Mouse (Mus musculus): ENCODE measurements around the gene Unc13b. TPM values are rescaled to one million over a fixed set of nuclear protein-coding genes. Genes with fewer than 3 reads are reported as not detected.

Gene Unc13b
- polyA plus RNA-seq, 1 experiment from 2014 or later = 17.5 TPM

DNA sequence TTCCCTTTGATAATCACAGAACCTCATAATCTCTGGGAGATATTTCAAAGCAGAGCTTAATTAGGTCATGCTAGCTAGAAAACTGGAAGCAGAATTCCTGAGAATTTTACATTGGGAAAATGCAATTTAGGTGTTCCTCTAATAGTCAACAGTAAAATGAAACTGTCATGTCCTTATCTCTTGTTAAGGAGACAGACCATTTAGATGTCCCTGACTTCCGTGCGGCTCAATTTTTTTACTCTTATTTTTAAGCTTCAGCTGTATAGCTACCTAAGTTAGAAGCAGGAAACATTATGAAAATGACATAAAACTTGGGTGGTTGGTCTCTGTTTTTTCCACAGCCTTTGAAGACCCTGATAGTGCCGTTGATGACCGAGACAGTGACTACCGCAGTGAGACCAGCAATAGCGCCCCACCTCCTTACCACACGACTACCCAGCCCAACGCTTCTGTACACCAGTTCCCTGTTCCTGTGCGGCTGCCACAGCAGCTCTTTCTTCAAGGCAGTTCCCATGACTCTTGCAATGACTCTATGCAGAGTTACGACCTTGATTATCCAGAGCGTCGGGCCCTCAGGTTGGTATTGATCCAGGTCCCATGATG, 106.8 kb downstream of the Unc13b start:
- H3K36me3 ChIP-seq (ENCODE audit: control insufficient read depth, insufficient read depth, low read length) = no peaks in the 10 kb centered on the region
- H3K4me1 ChIP-seq (ENCODE audit: control insufficient read depth, insufficient read depth, low read length) = no peaks in the 10 kb centered on the region
- no peak overlapping the region for H3K27ac ChIP-seq (ENCODE audit: low read depth, low read length)
- no peak for ATAC-seq (ENCODE audit: low read depth)
- no peak overlapping the region for H3K9ac ChIP-seq (replicated peaks; ENCODE audit: low read depth, low read length)
- H3K27me3 ChIP-seq (ENCODE audit: control insufficient read depth, insufficient read depth, low read length) = no peaks in the 10 kb centered on the region
- H3K4me3 ChIP-seq (ENCODE audit: low read depth, low read length) = no peak overlapping the region
- 91% methylated on average over 12 of the region's 12 CpGs for WGBS
- H3K9me3 ChIP-seq (ENCODE audit: control insufficient read depth, low read length) = no peaks in the 10 kb centered on the region
- no peak overlapping the region for H3K4me2 ChIP-seq (ENCODE audit: low read depth, low read length)

DNA sequence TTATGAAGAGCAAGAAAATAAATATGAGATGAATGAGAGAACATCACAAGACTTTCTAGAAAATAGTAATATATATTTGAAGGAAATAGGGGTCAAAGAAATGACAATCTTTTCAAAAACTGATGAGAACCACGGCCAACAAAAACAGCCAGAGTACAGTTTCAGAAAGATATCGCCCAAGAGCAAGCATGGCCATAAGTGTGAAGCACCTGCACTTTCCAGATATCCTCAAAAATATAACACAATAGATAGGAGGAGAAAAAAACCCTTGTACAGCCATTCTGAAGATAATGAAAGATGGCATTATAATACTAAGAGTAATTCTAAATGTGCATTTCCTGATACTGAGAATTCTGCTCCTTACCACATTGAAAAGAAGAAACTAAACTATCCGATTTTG, 111.3 kb downstream of the Unc13b start:
- Histone ChIP-seq H3K9ac (replicated peaks; ENCODE audit: low read depth, low read length) (no peak overlapping the region), H3K4me1 (ENCODE audit: control insufficient read depth, insufficient read depth, low read length) (no peaks in the 10 kb centered on the region), H3K9me3 (ENCODE audit: control insufficient read depth, low read length) (no peaks in the 10 kb centered on the region), H3K27ac (ENCODE audit: low read depth, low read length) (no peak overlapping the region), H3K36me3 (ENCODE audit: control insufficient read depth, insufficient read depth, low read length) (no peaks in the 10 kb centered on the region), H3K4me3 (ENCODE audit: low read depth, low read length) (no peak overlapping the region), H3K4me2 (ENCODE audit: low read depth, low read length) (no peak overlapping the region), H3K27me3 (ENCODE audit: control insufficient read depth, insufficient read depth, low read length) (no peaks in the 10 kb centered on the region)
- WGBS = 94% methylated on average over 3 of the region's 3 CpGs
- no peak for ATAC-seq (ENCODE audit: low read depth)

DNA sequence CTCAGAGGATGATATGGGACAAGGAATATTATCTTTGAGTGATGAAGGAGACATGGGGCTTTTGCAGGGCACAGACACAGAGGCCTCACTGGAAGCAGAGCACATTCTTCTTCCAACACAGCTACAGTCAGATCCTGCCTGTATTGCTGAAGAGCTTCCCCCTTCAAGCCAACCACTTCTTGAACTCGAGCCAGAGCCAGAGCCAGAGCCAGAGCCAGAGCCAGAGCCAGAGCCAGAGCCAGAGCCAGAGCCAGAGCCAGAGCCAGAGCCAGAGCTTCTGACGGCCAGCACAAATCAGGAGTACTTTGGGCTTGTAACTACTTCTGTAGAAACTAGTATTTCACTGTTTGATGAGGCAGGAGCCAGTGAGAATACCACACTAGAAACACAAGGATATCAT, 118.4 kb downstream of the Unc13b start:
- ATAC-seq (ENCODE audit: low read depth) = no peak
- H3K27ac ChIP-seq (ENCODE audit: low read depth, low read length) = no peak overlapping the region
- WGBS = 79% methylated on average over 2 of the region's 2 CpGs
- H3K27me3 ChIP-seq (ENCODE audit: control insufficient read depth, insufficient read depth, low read length) = no peaks in the 10 kb centered on the region
- no peak overlapping the region for H3K9ac ChIP-seq (replicated peaks; ENCODE audit: low read depth, low read length)
- no peaks in the 10 kb centered on the region for H3K4me1 ChIP-seq (ENCODE audit: control insufficient read depth, insufficient read depth, low read length)
- no peaks in the 10 kb centered on the region for H3K36me3 ChIP-seq (ENCODE audit: control insufficient read depth, insufficient read depth, low read length)
- no peak overlapping the region for H3K4me3 ChIP-seq (ENCODE audit: low read depth, low read length)
- no peaks in the 10 kb centered on the region for H3K9me3 ChIP-seq (ENCODE audit: control insufficient read depth, low read length)
- H3K4me2 ChIP-seq (ENCODE audit: low read depth, low read length) = no peak overlapping the region

DNA sequence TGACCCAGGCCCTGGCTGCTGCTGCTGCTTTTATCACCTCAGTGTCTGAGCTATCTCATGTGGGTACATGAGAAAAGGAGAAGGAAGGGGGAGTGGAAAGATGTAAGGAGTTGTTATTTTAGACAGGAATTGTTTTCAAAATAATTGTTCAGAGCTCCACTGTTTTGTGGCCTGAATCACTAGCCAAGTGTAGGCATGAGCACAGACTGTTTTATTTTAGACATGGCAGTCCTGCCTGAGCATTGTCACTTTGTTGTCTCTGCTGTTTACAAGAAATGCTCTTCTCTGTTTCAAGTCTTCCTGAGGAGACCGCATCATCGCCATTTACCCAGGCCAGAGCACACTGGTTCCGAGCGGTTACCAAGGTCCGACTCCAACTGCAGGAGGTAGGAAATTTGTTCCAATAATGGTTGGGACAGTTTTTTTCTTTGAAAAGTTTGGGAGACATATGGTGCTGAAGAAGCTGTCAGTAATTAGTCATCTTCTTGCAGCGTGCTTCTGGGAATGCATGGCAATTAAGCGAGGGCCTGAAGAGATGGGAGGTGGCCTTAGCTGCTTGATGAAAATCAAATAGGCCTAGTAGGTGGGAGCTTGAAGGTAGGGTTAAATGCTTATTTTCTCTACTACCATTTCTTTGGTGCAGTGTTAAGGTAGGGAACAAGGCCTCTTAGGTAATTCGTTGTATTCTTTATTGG, 123.9 kb downstream of the Unc13b start:
- Histone ChIP-seq H3K4me1 (ENCODE audit: control insufficient read depth, insufficient read depth, low read length) (no peaks in the 10 kb centered on the region), H3K27ac (ENCODE audit: low read depth, low read length) (no peak overlapping the region), H3K4me2 (ENCODE audit: low read depth, low read length) (no peak overlapping the region), H3K4me3 (ENCODE audit: low read depth, low read length) (no peak overlapping the region), H3K9ac (replicated peaks; ENCODE audit: low read depth, low read length) (no peak overlapping the region), H3K9me3 (ENCODE audit: control insufficient read depth, low read length) (no peaks in the 10 kb centered on the region), H3K36me3 (ENCODE audit: control insufficient read depth, insufficient read depth, low read length) (no peaks in the 10 kb centered on the region), H3K27me3 (ENCODE audit: control insufficient read depth, insufficient read depth, low read length) (no peaks in the 10 kb centered on the region)
- ATAC-seq (ENCODE audit: low read depth) = no peak
- WGBS = 92% methylated on average over 8 of the region's 8 CpGs

DNA sequence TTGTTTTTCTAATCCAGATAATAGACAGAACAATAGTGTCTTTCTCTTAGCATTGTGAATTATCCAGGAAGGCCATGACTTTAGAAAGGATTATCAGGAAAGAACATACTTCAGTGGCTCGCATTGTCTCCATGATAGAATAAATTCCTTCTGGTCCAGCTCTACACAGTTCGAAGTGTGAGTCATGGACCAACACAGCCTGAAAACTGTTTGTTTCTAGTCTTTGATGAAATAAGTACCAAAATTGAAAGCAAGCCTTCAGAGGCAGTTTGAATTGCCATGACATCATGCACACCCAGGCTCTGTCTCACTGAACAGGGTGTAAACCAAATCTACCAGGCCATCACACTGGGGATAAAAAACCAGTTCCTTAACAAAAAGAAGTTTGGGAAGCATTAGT, 128.7 kb downstream of the Unc13b start:
- Histone ChIP-seq H3K9ac (replicated peaks; ENCODE audit: low read depth, low read length) (no peak overlapping the region), H3K4me1 (ENCODE audit: control insufficient read depth, insufficient read depth, low read length) (no peaks in the 10 kb centered on the region), H3K27me3 (ENCODE audit: control insufficient read depth, insufficient read depth, low read length) (no peaks in the 10 kb centered on the region), H3K4me2 (ENCODE audit: low read depth, low read length) (no peak overlapping the region), H3K36me3 (ENCODE audit: control insufficient read depth, insufficient read depth, low read length) (no peaks in the 10 kb centered on the region), H3K27ac (ENCODE audit: low read depth, low read length) (no peak overlapping the region), H3K9me3 (ENCODE audit: control insufficient read depth, low read length) (no peaks in the 10 kb centered on the region), H3K4me3 (ENCODE audit: low read depth, low read length) (no peak overlapping the region)
- WGBS = 76% methylated on average over 2 of the region's 2 CpGs
- ATAC-seq (ENCODE audit: low read depth) = no peak

DNA sequence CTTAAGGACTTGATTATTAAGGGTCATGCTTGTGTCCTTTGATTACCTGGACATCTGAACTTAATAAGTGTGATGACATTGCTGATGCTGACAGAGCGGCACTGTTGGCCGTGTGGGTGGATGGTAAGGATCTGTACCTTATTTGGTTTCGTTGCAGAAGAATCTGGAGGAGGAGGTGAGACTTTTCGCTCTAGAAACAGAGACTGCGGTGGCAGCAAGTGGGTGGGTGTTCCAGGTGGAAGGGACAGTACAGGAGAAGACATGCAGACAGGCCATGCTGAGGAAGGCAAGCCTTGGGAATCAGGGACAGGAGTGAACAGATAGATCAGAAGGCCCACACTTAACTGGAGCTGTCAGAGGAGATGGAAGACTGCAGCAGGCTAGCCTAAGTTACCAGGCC, 130.6 kb downstream of the Unc13b start:
- Histone ChIP-seq H3K4me3 (ENCODE audit: low read depth, low read length) (no peak overlapping the region), H3K36me3 (ENCODE audit: control insufficient read depth, insufficient read depth, low read length) (no peaks in the 10 kb centered on the region), H3K9ac (replicated peaks; ENCODE audit: low read depth, low read length) (no peak overlapping the region), H3K27me3 (ENCODE audit: control insufficient read depth, insufficient read depth, low read length) (no peaks in the 10 kb centered on the region), H3K27ac (ENCODE audit: low read depth, low read length) (no peak overlapping the region), H3K4me2 (ENCODE audit: low read depth, low read length) (no peak overlapping the region), H3K9me3 (ENCODE audit: control insufficient read depth, low read length) (no peaks in the 10 kb centered on the region), H3K4me1 (ENCODE audit: control insufficient read depth, insufficient read depth, low read length) (no peaks in the 10 kb centered on the region)
- no peak for ATAC-seq (ENCODE audit: low read depth)
- WGBS = 98% methylated on average over 5 of the region's 5 CpGs

DNA sequence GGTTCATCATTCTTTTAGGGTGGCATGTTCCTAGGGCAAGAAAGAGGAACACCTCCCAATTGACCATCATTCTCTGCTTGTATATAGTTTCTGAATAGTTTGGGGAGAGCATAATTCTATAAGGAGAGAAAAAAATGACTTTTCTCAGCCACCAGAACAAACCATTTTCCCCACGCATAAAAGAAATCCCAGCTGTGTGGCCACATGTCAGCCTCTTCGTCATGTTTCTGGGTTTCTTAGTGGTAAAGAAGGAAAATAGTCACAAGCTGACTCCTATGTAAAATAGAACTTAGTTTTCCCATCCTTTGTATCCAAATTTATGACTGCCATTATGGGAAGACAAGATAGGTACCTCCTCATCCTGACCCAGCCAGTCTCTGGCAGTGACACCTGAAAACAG, 146.2 kb downstream of the Unc13b start:
- Histone ChIP-seq H3K9ac (replicated peaks; ENCODE audit: low read depth, low read length) (no peak overlapping the region), H3K4me2 (ENCODE audit: low read depth, low read length) (no peak overlapping the region), H3K27me3 (ENCODE audit: control insufficient read depth, insufficient read depth, low read length) (no peaks in the 10 kb centered on the region), H3K36me3 (ENCODE audit: control insufficient read depth, insufficient read depth, low read length) (no peaks in the 10 kb centered on the region), H3K4me3 (ENCODE audit: low read depth, low read length) (no peak overlapping the region), H3K9me3 (ENCODE audit: control insufficient read depth, low read length) (no peaks in the 10 kb centered on the region), H3K27ac (ENCODE audit: low read depth, low read length) (no peak overlapping the region), H3K4me1 (ENCODE audit: control insufficient read depth, insufficient read depth, low read length) (peaks cover 4% of the 10 kb centered on the region)
- WGBS = 68% methylated on average over 2 of the region's 2 CpGs
- no peak for ATAC-seq (ENCODE audit: low read depth)

DNA sequence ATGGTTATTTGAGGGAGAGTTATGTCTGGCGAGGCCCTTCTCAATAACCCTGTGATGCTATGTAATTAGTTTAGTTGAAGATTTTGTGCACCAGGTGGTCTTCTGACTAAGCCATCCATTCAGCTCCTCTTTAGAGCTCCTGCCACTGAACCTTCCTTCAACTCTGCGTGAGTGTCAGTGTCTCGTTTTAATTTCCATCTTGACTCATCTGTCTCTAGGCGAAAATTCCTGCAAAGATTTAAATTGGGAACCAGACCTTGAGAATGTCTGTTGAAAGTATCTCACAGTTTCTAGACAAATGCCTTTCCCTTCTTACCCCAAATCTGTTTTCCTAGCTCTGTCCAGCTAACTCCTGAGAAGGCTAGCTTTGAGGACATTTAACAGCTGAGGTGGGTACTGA, 146.8 kb downstream of the Unc13b start:
- H3K4me1 ChIP-seq (ENCODE audit: control insufficient read depth, insufficient read depth, low read length) = peaks cover 4% of the 10 kb centered on the region
- H3K27me3 ChIP-seq (ENCODE audit: control insufficient read depth, insufficient read depth, low read length) = no peaks in the 10 kb centered on the region
- H3K4me3 ChIP-seq (ENCODE audit: low read depth, low read length) = no peak overlapping the region
- no peaks in the 10 kb centered on the region for H3K36me3 ChIP-seq (ENCODE audit: control insufficient read depth, insufficient read depth, low read length)
- no peak overlapping the region for H3K4me2 ChIP-seq (ENCODE audit: low read depth, low read length)
- ATAC-seq (ENCODE audit: low read depth) = no peak
- no peak overlapping the region for H3K27ac ChIP-seq (ENCODE audit: low read depth, low read length)
- WGBS = 34% methylated on average over 4 of the region's 4 CpGs
- H3K9ac ChIP-seq (replicated peaks; ENCODE audit: low read depth, low read length) = no peak overlapping the region
- no peaks in the 10 kb centered on the region for H3K9me3 ChIP-seq (ENCODE audit: control insufficient read depth, low read length)

DNA sequence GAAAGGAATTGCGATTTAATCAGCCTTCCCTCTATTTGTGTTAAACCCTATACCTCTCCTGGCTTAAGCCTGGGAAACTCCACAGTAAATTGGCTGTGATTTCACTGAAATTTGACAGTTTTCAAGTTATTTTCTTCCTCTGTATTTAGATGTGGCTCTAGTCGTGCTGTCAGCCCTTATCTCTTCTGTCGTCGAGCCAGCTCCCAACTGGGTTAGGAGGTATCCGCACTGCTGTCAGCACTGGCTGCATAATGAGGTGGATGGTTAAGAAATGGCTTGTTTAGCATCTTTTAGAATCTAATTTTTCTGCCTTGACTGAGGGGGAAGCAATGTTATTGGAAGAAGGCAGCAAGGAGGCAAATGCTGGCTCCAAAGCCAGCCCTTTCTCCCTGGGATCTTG, 148.2 kb downstream of the Unc13b start:
- Histone ChIP-seq H3K27me3 (ENCODE audit: control insufficient read depth, insufficient read depth, low read length) (no peaks in the 10 kb centered on the region), H3K4me1 (ENCODE audit: control insufficient read depth, insufficient read depth, low read length) (peaks cover 4% of the 10 kb centered on the region), H3K9me3 (ENCODE audit: control insufficient read depth, low read length) (no peaks in the 10 kb centered on the region), H3K9ac (replicated peaks; ENCODE audit: low read depth, low read length) (no peak overlapping the region), H3K36me3 (ENCODE audit: control insufficient read depth, insufficient read depth, low read length) (no peaks in the 10 kb centered on the region), H3K4me3 (ENCODE audit: low read depth, low read length) (no peak overlapping the region), H3K27ac (ENCODE audit: low read depth, low read length) (no peak overlapping the region), H3K4me2 (ENCODE audit: low read depth, low read length) (no peak overlapping the region)
- ATAC-seq (ENCODE audit: low read depth) = no peak
- 74% methylated on average over 5 of the region's 5 CpGs for WGBS

All from neural tube, embryonic 14.5 days (tissue).